Mouse (Mus musculus) liver, postnatal 0 days (tissue): ENCODE measurements at regions not wholly inside any gene's neighbourhood (a gene's known extent, or its start where the extent isn't known, plus 50 kb on each side); places are given as distances from the start of the nearest gene placed in this dataset.

Experiments used
- CTCF ChIP-seq: sonication (generic); IDR thresholded peaks from 2 replicates; pipeline ENCODE4 v1.5.1; 2016; ENCODE audit warnings: antibody characterized with exemption, low read depth
- EP300 ChIP-seq: IDR thresholded peaks from 2 replicates; pipeline ENCODE4 v1.6.1; 2016; ENCODE audit warnings: antibody characterized with exemption, low read depth, mild to moderate bottlenecking

GRCm38 (mm10) chr16:9462497-9462896 lies 532.9 kb downstream of the Grin2a start:
- no peak for TF ChIP-seq EP300
- TF ChIP-seq CTCF = no peak
